Mouse (Mus musculus): ENCODE data around the gene Baiap2.

Gene Baiap2

DNA sequence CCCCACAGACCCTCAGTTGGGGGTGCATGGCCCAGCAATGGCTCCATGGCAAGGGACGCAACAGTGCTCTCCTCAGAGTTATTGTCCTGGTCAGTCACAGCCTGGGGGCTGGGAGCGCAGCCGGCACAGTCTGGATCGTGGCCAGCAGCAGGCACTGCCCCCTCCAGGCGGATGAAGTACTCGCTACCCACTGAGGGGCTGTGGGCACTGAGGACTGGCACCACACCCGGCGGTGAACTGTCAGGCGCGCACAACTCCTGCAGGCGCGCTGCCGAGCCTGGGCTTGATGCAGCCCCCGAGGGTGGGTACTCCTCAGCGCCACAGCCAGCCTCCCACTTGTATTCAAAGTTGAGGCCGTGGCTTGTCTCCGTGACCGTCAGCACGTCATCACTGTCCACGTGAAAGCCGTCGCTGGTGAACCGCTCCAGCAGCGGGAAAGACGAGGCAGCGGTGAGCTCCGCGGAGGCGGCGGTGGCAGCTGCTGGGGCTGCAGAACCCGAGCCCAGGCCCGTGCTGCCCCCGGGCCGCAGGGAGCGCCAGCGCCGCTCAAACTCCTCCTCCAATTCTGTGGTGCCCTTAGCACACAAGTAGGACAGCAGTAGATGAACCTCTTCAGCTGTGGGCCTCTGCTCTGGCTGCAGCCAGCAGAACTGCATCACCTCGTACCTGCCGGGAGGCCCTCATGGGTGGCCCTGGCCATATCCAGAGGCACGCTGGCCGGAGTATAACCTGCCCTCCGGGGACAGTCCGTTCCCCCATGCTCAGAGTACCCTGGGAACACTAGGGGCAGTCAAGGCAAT, 69.4 kb downstream of the Baiap2 start:
- no peak for DNase-seq (ENCODE audit: low spot score in 2 of 2)

DNA sequence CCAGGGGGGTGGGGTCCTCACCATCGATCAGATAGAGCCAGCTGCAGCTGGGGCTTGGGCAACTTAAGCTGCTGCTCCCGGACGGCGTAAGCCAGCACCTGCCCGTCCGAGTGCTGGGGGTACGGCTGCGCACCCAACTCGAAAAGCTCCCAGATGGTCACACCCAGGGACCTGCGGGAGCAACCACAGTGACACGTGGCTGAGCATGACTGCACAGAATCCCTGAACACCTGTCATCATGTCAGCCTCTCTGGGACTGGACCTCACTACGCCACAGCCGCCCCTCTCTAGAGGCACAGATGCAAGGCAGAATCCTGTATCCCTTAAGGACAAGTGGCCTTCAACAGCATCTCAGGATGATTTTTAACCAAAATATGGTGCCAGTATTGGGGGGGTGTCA, 70.1 kb downstream of the Baiap2 start:
- no peak for DNase-seq (ENCODE audit: low spot score in 2 of 2)

DNA sequence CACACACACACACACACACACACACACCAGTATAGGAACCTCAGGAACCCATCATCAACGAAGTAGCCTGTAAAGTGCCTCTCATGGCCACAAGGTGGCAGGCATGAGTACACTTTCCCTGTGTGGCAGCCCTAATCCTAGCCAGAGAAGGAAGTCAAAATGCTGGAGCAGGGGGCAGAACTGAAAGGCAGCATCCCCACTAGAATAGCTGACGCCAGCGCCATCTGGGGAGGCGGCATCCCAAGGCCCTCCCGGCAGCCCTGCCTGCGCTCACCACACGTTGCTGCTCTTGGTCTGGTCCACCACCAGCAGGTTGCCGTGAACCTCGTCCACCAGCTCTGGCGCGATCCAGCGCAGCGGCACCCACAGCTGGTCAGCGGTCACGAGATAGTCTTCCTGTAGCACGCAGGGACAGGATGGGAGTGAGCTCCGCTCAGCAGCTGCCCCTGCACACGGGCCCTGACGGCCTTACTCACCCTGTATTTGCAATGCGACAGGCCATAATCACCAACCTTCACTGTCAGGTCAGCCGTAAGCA, 70.7 kb downstream of the Baiap2 start:
- peak; percentile 68 to 77 for DNase-seq (ENCODE audit: low spot score in 2 of 2)

DNA sequence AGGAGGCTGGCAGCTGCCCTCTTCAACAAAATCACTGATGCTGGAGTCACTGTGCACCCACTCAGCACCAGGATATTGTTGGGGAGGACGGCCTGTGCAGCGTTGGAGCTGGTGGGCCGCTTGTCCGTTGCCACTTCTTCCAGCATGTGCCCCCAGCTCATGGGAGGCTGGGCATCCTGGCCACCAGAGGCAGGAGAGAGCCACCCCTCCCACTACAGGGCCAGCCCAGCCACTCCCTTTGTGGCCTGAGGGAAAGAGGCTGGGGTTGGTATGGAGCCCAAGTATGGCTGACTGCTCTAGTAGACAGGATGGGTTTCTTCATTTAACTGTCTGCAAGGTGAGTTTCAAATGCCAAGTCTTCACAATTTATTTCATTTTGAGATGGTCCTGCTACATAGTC, 72.2 kb downstream of the Baiap2 start:
- DNase-seq (ENCODE audit: low spot score in 2 of 2): no peak

DNA sequence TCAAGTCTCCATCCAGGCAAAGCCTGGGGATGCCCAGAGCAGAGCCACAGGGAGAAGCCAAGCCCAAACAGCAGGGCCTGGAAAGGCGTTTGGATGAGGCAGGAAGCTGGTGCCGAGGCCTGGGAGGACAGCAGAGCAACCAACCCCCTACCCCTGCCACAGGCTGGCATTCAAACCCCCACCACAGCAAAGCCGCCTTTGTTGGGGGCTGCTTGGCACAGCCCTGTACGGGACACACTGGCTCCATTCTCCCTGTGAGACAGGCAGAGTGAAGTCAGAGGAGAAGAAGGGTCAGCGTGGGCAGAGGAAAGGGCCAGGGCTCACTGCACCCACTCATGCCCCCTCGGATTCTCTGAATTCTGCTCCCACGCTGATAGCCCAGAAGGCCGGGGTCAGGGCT, 74.4 kb downstream of the Baiap2 start:
- DNase-seq (ENCODE audit: low spot score in 2 of 2): no peak

DNA sequence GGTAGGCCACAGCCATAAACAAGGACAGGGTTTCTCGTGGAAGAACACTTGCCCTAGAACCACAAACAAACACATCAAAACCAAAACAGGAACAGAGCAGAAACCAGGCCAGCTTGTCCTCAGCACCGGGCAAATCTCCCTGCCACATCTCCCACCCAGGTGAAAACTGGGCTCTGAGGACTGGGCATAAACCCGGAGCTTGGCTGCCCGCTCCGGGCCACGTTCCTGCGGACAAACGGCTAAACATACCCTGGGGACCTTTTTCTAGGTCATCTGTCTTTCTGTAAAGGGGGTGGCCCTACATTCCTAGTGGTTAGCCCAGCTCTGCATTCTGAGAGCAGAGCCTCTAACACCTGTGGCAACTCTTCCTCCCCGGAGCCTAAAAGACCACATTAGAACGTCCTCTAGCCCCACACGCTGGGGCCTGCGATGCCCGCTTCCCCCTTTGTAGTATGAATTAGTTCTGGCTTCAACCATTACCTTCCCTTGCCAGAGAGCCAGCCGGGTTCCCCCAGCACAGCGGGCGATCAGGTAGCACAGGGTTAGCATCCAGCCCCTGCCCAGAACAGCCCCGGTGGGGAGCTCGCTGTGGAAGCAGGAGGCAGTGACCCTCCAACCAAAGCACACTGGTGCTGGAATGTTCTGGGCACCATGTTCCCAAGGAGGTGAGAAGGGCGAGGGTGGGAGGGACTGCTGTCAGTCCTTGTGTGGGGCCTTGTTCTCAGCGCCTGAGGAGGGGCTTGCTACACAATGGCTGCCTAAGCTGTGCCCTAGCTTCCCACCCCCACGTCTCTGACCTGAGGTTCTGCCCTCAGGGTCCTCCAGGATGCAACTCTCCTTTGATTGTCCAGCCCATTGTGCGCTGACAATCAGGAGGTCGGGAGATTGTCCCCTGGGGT, 77.2 kb downstream of the Baiap2 start:
- DNase-seq (ENCODE audit: low spot score in 2 of 2): no peak

DNA sequence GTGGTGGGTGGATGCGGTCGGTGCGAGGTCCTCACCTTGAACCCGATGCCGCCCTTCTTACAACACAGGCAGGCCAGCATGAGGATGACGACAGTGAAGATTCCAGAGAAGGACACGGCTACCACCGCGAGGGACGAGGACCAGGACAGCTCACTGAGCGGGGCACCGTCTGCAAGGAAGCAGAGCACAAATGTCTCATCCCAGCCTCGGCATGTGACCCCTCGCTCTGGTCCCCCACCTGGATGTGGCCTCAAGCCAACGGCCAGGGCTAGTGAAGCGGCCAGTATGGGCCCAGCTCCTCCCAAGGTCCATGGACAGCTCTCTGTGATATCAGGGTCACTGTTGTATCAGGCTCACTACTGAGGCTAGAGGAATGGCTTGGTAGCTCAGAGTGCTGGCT, 78.8 kb downstream of the Baiap2 start:
- no peak for DNase-seq (ENCODE audit: low spot score in 2 of 2)

DNA sequence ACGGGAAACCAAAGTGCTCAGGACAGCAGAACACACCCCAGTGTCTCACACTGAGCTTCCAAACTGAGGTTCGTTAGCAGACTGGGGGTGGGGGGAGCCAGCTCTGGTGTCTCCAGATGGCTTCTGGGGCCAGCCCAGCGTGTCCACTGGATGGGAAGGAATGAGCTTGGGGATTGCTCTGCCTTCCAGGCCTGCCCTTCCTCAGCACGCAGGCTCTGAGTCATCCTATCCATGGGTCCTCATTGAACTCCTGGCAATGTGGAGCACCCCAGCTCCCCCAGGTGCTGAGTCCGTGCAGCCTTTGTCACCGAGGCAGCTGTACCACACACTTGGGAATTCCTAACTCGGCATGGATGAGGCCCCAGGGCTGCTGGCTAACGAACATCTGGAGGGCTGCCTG, 79.7 kb downstream of the Baiap2 start:
- DNase-seq (ENCODE audit: low spot score in 2 of 2): no peak

DNA sequence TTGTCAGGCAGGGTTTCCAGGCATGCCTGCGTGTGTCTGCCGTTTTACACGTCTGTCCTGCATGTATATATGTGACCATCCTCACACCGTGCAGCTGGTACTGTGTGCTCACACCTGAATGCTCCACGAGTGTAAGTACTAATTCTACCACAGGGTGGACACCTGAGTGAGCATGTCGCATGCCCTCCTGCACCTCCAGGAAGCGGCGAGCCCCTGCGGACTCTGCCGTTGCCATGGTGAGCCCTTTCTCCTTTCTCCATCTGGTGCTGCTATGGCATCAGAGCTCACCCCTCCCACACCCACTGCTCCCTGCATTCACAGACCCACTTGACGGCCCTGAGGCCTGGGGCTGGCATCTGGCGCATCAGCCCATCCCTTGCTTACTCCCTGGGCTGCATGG, 80.3 kb downstream of the Baiap2 start:
- no peak for DNase-seq (ENCODE audit: low spot score in 2 of 2)

DNA sequence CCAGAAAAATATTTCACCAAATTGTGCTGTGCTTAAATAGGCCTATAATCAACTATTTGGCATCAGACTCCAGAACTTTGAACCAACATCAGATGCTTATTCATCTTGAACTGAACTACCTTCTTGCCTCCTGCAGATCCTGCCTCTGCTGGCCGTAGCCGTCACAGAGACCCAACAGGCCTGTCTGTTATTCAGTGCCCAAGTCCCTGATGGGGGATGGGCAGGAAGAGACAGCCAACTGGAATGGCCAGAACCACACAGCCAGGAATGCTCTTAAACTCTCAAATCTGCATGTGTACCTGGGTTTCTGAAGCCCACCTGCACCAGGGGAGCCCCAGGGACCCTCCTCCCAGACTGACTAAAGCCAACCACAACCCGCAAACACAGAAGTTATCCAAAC, 84.4 kb downstream of the Baiap2 start:
- no peak for DNase-seq (ENCODE audit: low spot score in 2 of 2)

DNA sequence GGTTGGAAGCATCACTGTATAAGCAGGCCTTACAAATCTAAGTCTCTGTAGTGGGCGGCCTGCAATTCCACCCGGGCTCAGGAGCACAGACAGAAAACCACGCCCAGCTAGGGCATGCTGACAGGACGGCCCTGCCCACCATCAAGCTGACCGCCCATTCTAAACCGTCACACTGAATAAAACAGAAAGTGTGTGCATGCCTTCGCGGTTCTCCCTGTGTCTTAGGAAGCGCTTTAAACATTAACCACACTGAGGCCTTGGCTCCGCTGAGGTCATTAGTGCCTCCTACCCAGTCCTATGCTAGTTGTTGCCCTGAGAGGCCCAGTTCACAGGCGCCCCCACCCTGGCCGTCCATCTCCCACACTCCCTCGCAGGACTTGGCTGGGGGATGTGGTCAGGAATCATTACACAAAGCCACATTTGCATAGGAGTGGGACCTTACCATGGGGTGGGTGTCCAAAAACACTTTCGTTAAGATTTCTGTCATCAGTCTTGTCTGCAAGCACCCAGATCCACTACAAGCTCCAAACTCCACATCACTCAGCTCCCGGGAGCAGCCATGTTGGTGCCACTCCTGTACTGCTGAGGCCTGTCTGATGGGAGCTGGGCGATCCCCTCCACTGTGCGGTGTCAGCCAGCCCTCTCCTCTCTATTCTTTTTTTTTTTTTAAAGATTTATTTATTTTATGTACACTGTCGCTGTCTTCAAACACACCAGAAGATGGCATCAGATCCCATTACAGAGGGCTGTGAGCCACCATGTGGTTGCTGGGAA, 85.9 kb downstream of the Baiap2 start:
- no peak for DNase-seq (ENCODE audit: low spot score in 2 of 2)

DNA sequence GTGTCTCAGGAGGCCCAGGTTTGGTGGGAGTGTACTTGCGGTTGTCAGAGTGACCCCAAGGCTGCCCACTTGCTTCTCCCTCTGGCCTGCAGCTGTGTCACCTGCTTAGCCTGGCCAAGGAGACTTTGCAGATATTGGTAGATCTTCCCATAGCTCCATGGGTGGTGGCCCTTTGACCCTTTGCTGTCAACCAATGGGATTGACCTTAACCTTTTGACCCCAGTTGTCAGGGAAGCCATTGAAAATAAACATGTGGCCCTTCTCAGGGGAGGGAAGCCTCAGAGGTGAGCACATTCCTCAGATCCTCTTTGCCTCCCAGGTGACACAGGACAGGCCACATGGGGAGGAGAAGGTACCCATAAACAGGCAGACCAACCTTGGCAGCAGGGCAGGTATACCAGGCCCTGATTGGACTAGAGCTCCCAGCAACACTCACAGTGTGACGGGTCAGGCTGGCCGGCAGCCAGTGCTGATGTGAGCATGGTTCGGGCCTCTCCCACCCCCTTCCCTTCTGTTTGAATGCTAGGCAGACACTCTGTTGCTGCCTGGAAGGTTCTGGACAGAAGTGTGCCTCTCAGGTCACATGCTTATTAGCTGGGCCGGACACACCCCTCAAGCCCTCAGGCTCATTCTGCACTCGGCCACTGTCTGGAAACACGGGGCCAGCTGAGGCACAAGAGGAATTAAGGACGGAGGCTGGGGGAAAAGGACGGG, 87.0 kb downstream of the Baiap2 start:
- no peak for DNase-seq (ENCODE audit: low spot score in 2 of 2)

DNA sequence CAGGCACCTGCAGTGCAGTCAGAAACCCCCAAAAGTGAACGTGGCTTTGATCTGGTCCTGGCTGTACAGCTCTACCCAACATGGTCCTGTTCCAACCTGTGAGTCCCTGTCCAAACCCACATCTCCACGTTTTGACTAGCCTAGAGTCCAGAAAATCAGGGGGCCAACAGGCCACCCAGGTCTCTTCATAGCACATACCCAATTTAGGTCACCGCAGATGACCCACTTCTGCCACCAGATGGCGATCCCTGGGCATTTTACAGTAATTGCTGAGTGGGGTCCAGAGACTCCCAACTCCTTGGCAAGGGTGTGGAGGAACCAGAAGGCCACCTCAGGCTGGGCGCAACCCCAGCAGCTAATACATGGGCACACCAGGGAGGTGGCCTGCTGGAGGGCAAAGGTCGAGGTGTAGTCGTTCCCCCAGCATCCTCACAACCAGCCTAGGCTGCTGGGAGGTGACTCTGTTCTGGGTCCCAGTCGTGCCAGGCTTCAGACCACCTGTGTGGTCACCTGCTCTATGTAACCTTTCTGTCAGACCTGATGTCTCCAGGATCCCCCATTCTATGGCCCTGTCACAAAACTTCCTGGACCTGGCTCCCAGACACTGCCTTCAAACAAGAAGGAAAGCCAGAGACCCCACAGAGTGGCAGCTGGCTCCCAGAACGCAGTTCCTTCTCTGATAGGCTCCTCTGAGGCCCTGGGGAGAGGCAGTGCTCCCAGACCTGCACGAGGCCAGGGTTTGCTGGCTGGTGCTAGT, 87.8 kb downstream of the Baiap2 start:
- DNase-seq (ENCODE audit: low spot score in 2 of 2): no peak

DNA sequence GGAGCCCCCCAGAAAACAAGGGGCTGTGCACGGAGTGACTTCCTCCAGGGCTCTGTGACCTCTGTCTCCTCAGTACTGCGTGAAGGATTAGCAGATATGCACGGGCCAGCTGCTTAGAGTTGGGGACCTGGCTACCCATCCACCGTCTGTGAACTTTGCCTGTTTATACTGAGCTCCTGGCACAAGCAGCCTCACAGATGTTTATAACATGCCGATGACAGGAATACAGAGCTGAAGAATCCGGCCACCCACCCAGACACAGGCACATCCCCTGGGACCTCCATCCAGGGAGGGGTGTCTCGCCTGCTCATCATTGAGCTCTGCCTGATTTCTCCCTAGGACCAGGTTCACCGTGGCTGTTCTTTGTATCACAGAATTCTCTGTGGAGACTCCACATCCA, 89.5 kb downstream of the Baiap2 start:
- no peak for DNase-seq (ENCODE audit: low spot score in 2 of 2)

DNA sequence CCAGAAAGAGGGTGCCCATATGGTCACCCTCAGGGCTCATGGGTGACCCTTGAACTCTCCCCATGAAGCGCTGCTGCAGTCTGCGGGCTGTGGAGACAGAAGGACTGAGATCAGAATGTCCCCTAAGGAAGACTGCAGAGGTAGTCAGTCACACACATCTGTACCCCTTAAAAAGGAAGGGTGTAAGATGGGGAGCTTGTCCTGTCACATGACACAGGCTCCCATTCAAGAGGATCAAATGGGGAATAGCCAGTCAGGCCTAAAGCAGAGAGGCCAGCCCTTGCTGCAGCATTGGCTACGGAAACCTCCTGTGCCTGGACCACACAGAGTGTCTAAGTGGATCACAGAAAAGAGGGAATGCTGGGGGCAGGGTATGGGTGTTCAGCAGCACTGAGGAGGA, 90.9 kb downstream of the Baiap2 start:
- DNase-seq (ENCODE audit: low spot score in 2 of 2): no peak

DNA sequence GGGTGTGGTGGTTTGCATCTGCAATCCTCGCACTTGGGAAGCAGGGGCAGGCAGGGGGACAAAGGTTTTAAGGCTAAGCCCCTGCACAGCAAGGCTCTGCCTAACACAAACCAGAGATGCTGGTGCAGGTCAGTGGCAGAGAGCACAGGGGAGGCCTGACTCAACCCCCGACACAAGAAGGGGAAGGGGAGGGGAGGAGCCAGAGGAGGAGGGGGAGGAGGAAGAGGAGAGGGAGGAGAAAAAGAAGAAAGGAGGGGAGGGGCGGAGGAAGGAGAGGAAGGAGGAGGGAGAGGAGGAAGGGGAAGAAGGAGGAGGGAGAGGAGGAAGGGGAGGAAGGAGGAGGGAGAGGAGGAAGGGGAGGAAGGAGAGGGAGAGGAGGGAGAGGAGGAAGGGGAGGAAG, 91.7 kb downstream of the Baiap2 start:
- DNase-seq (ENCODE audit: low spot score in 2 of 2): no peak

DNA sequence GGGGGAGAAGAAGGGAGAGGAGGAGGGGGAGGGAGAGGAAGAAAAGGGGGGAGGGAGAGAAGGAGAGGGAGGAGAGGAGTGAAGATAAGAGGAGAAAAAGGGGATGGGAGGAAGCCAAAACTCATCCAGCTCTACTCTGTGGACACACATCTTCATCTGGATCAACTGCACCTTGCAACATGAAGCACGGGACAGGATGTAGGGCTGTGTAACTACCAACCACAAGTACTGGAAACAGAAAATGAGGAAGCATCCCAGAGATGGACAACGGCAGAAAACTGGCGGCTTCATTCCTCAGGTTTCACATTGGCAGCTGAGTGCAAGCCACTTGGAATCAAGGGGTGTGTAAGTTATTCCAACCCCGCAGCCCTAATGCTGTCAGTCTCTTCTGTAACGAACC, 92.2 kb downstream of the Baiap2 start:
- DNase-seq (ENCODE audit: low spot score in 2 of 2): no peak

DNA sequence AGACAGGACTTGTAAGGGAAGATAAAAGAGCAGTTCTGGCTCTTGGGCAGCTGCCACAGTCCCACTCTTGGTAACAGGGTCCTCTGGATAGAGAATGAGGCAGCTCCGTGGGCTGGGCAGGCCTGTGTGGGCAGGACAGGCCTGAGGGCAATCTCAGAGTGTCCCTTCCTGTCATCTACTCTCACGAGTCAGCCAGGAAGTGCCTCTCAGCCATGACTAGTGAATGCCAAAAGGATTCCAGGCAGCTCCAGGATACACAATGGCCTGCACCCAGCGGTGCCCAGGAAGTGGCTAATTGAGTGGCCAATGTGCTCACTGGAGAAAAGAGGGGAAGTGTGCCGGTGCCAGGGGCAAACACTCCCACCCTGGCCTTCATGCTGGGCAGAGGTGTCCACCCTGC, 97.0 kb downstream of the Baiap2 start:
- no peak for DNase-seq (ENCODE audit: low spot score in 2 of 2)

DNA sequence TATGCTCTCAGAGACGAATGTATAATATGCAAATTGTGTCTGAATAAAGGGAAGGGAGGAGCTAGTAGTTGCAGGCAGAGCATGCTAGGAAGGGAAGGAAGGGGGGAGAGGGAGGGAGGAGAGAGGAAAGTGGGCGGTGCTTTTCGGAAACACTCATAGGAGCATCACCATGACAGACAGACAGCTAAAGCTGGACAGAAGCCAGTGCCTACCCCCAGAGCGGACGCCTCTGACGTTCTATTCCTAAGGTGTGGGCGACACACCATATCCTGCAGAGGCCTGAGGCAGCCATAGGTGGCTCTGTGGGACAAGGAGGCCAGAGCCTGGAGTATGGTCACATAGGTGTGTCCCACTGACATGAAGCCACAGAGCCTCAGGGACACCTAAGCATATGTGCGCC, 97.9 kb downstream of the Baiap2 start:
- DNase-seq (ENCODE audit: low spot score in 2 of 2): no peak
